Mouse (Mus musculus) MEL (cell line): ENCODE data around the gene Adamts4.

ENCODE experiments used
- RAD21 ChIP-seq: IDR thresholded peaks from 2 replicates; pipeline ENCODE4 v1.6.1; 2011; ENCODE audit warnings: mild to moderate bottlenecking, low read depth, low read length, improper control_type of control experiment
- SMC3 ChIP-seq: IDR thresholded peaks from 2 replicates; pipeline ENCODE4 v1.6.1; 2011; ENCODE audit warnings: low read depth, low read length, improper control_type of control experiment

- TF ChIP-seq SMC3 (no peak), RAD21 (no peak)
Observed at GRCm38 (mm10) chr1:171269848-171270572, 19.8 kb downstream of the Adamts4 start, which contains the start of gene B4galt3.
